Mouse (Mus musculus) large intestine, adult 2 months (tissue): ENCODE measurements around the gene Olfr322. TPM values are rescaled to one million over a fixed set of nuclear protein-coding genes. Genes with fewer than 3 reads are reported as not detected.
"Not testable (repeated sequence)": the region's sequence is repeated elsewhere in the genome, so short reads cannot be mapped to it uniquely, and the experiment has no call there.

Experiments used
- DNase-seq: peaks from one replicate; pipeline ENCODE4 v3.0.0-alpha.2; 2012; ENCODE audit warnings: low read depth, low spot score
- WGBS: fragments of 180-500 bp; shearing (Covaris S2); methylation state at CpG from one replicate; pipeline ENCODE4 v1.1.7; 2018; 5-methylcytosine and 5-hydroxymethylcytosine counted together
- polyA plus RNA-seq: library from polyadenylated mRNA; depleted of rRNA; stranded (reverse); fragments of >200 nt; gene quantifications from 2 replicates; pipeline ENCODE4 v1.2.3, GENCODE M21; 2012; rRNA removed

Gene Olfr322
- polyA plus RNA-seq, 1 experiment = not detected

- DNase-seq = no peak
- WGBS = 84% methylated on average over 11 of the region's 11 CpGs
These were observed 50.5 kb downstream of the Olfr322 start for GRCm38 (mm10) chr11:58709086-58709485.

- not testable (repeated sequence) for DNase-seq
- 82% methylated on average over 7 of the region's 7 CpGs for WGBS
These were observed 59.1 kb downstream of the Olfr322 start for GRCm38 (mm10) chr11:58717723-58718122.

Other genes with a start within 250 kb of the Olfr322 start
- 19.1 and 114 TPM in 2 replicates for gene 1810065E05Rik, start 237.7 kb upstream of the Olfr322 start, polyA plus RNA-seq
- not detected in 2 replicates for gene Gm12253, start 226.2 kb upstream of the Olfr322 start, polyA plus RNA-seq
- not detected in 2 replicates for gene Lypd9, start 205.9 kb upstream of the Olfr322 start, polyA plus RNA-seq
- not detected in 2 replicates for gene Olfr30, start 196.5 kb upstream of the Olfr322 start, polyA plus RNA-seq
- gene Olfr332, start 166.2 kb upstream of the Olfr322 start, polyA plus RNA-seq = not detected in 2 replicates
- gene Olfr331, start 156.2 kb upstream of the Olfr322 start, polyA plus RNA-seq = not detected in 2 replicates
- gene Olfr330, start 123.9 kb upstream of the Olfr322 start, polyA plus RNA-seq = not detected in 2 replicates
- not detected in 2 replicates for gene Olfr329-ps, start 112.4 kb upstream of the Olfr322 start, polyA plus RNA-seq
- gene Olfr328, start 103.1 kb upstream of the Olfr322 start, polyA plus RNA-seq = not detected in 2 replicates
- gene Olfr224, start 88.2 kb upstream of the Olfr322 start, polyA plus RNA-seq = not detected in 2 replicates
- not detected in 2 replicates for gene Olfr325, start 81.1 kb upstream of the Olfr322 start, polyA plus RNA-seq
- gene Olfr324, start 63.7 kb upstream of the Olfr322 start, polyA plus RNA-seq = not detected in 2 replicates
- 166 and 238 TPM in 2 replicates for gene 2210407C18Rik, start 42.7 kb upstream of the Olfr322 start, polyA plus RNA-seq
- 0.43 TPM in 1 of 2 replicates, not detected in the other for gene Olfr323, start 28.3 kb upstream of the Olfr322 start, polyA plus RNA-seq
- 0.09 and 0.10 TPM in 2 replicates for gene Trim58, start 18.3 kb upstream of the Olfr322 start, polyA plus RNA-seq
- not detected in 2 replicates for gene Olfr320, start 22.3 kb downstream of the Olfr322 start, polyA plus RNA-seq
- gene Olfr319, start 40.4 kb downstream of the Olfr322 start, polyA plus RNA-seq = not detected in 2 replicates
- gene Olfr318, start 65.2 kb downstream of the Olfr322 start, polyA plus RNA-seq = not detected in 2 replicates
- not detected in 2 replicates for gene Olfr317, start 80.4 kb downstream of the Olfr322 start, polyA plus RNA-seq
- not detected in 2 replicates for gene Olfr316, start 94.0 kb downstream of the Olfr322 start, polyA plus RNA-seq
- not detected in 2 replicates for gene Olfr315, start 114.4 kb downstream of the Olfr322 start, polyA plus RNA-seq
- gene Olfr314, start 124.2 kb downstream of the Olfr322 start, polyA plus RNA-seq = not detected in 2 replicates
- gene Fam183b, start 143.2 kb downstream of the Olfr322 start, polyA plus RNA-seq = 1.3 and 3.1 TPM in 2 replicates
- gene Olfr313, start 156.2 kb downstream of the Olfr322 start, polyA plus RNA-seq = not detected in 2 replicates
- not detected in 2 replicates for gene Olfr312, start 170.5 kb downstream of the Olfr322 start, polyA plus RNA-seq
- gene Olfr311, start 180.5 kb downstream of the Olfr322 start, polyA plus RNA-seq = not detected in 2 replicates
- 2.1 and 2.8 TPM in 2 replicates for gene Gm12258, start 188.4 kb downstream of the Olfr322 start, polyA plus RNA-seq
- 1.3 and 2.8 TPM in 2 replicates for gene 2810021J22Rik, start 208.4 kb downstream of the Olfr322 start, polyA plus RNA-seq
- gene Zfp39, start 245.4 kb downstream of the Olfr322 start, polyA plus RNA-seq = 0.38 and 0.89 TPM in 2 replicates